Mouse (Mus musculus): Measurements from ENCODE around the gene Phldb1. TPM values are rescaled to one million over a fixed set of nuclear protein-coding genes. Genes with fewer than 3 reads are reported as not detected.
"Not testable (repeated sequence)": the region's sequence is repeated elsewhere in the genome, so short reads cannot be mapped to it uniquely, and the experiment has no call there.

The Phldb1 gene
- 10 to 100 TPM; 59.0 to 67.4 TPM for total RNA-seq (2021)
- long read RNA-seq, experiment 1, partial matches to known transcripts = 13 of 44 reads
- long read RNA-seq, experiment 1, other reads (novel, unspliced or antisense) = 31 of 44 reads
- long read RNA-seq, experiment 2, partial matches to known transcripts = 5 of 24 reads
- long read RNA-seq, experiment 2, other reads (novel, unspliced or antisense) = 19 of 24 reads

- peak; percentile 48 to 49 for DNase-seq (ENCODE audit: low spot score in 2 of 2)
Measured at GRCm38 (mm10) chr9:44734524-44735494, at the start of gene Phldb1. Phldb1 (minus strand) TSS chr9:44735198.

GRCm38 (mm10) chr9:44772750-44773651, 38.0 kb upstream of the Phldb1 start:
- DNase-seq (ENCODE audit: low spot score in 2 of 2) = peak; percentile 91 to 93

- no peak for DNase-seq (ENCODE audit: low spot score in 2 of 2)
Measured at GRCm38 (mm10) chr9:44772392-44772749, 37.4 kb upstream of the Phldb1 start.

- no peak for DNase-seq (ENCODE audit: low spot score in 2 of 2)
Measured at GRCm38 (mm10) chr9:44771376-44771775, 36.4 kb upstream of the Phldb1 start.

GRCm38 (mm10) chr9:44768029-44768394, 33.0 kb upstream of the Phldb1 start:
- DNase-seq (ENCODE audit: low spot score in 2 of 2) = not testable (repeated sequence)

- peak; percentile 75 to 79 for DNase-seq (ENCODE audit: low spot score in 2 of 2)
Measured at GRCm38 (mm10) chr9:44767101-44768028, 32.4 kb upstream of the Phldb1 start, which contains the start of the genes Arcn1 and Ift46. Arcn1 (minus strand) TSS chr9:44767845. Ift46 (plus strand) TSS chr9:44767908.

- DNase-seq (ENCODE audit: low spot score in 2 of 2) = no peak
Measured at GRCm38 (mm10) chr9:44760873-44761272, 25.9 kb upstream of the Phldb1 start.

- DNase-seq (ENCODE audit: low spot score in 2 of 2) = no peak
Measured at GRCm38 (mm10) chr9:44748473-44748872, 13.5 kb upstream of the Phldb1 start.

GRCm38 (mm10) chr9:44747341-44747740, 12.3 kb upstream of the Phldb1 start:
- DNase-seq (ENCODE audit: low spot score in 2 of 2) = no peak

- DNase-seq (ENCODE audit: low spot score in 2 of 2) = no peak
Measured at GRCm38 (mm10) chr9:44746666-44747065, 11.7 kb upstream of the Phldb1 start.

GRCm38 (mm10) chr9:44745371-44745770, 10.4 kb upstream of the Phldb1 start:
- no peak for DNase-seq (ENCODE audit: low spot score in 2 of 2)

- DNase-seq (ENCODE audit: low spot score in 2 of 2) = no peak
Measured at GRCm38 (mm10) chr9:44740663-44741192, 5.7 kb upstream of the Phldb1 start.

- DNase-seq (ENCODE audit: low spot score in 2 of 2) = no peak
Measured at GRCm38 (mm10) chr9:44737240-44737949, 2.4 kb upstream of the Phldb1 start.

- no peak for DNase-seq (ENCODE audit: low spot score in 2 of 2)
Measured at GRCm38 (mm10) chr9:44736301-44736700, 1.3 kb upstream of the Phldb1 start.

GRCm38 (mm10) chr9:44735886-44736285, 888 bp upstream of the Phldb1 start:
- no peak for DNase-seq (ENCODE audit: low spot score in 2 of 2)

GRCm38 (mm10) chr9:44733671-44734523, 1.1 kb downstream of the Phldb1 start:
- peak; percentile 47 for DNase-seq (ENCODE audit: low spot score in 2 of 2)

GRCm38 (mm10) chr9:44732921-44733530, 2.0 kb downstream of the Phldb1 start:
- no peak for DNase-seq (ENCODE audit: low spot score in 2 of 2)

- no peak for DNase-seq (ENCODE audit: low spot score in 2 of 2)
Measured at GRCm38 (mm10) chr9:44732130-44732549, 2.9 kb downstream of the Phldb1 start.

Measured in left cerebral cortex, adult 18-20 months (tissue).